Mouse (Mus musculus) fat pad, adult 2 months (tissue): Measurements from ENCODE around the gene Slc17a7.
"Not testable (repeated sequence)": the region's sequence is repeated elsewhere in the genome, so short reads cannot be mapped to it uniquely, and the experiment has no call there.

Experiments
- DNase-seq: peaks from one replicate; pipeline ENCODE4 v3.0.0-alpha.2; 2011; ENCODE audit warnings: low read depth, low spot score; ENCODE audit errors: extremely low read depth

Gene Slc17a7

DNA sequence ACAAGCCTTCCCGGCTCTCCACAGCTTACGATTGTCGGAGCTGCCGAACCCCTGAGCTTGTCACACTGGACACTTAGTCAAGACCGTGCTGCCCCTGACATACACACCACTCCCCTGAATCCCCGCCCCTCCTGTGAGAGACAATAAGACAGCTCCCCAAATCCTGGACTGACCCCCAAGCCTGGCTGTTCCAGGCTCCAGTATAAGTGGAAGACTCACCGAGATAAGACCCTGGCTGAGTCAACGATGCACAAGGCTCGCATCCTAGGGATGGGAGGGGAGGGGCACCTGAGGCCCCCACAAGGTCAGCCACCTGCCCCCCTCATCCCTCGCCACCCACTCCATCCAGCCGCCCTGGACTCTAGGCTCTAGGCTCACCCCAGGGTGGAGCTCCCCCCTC is 31.9 kb upstream of the Slc17a7 start:
- DNase-seq: no peak

GRCm38 (mm10) chr7:45133446-45134159 is 30.1 kb upstream of the Slc17a7 start:
- no peak for DNase-seq

- no peak for DNase-seq
These were observed 29.2 kb upstream of the Slc17a7 start for GRCm38 (mm10) chr7:45134544-45135026.

DNA sequence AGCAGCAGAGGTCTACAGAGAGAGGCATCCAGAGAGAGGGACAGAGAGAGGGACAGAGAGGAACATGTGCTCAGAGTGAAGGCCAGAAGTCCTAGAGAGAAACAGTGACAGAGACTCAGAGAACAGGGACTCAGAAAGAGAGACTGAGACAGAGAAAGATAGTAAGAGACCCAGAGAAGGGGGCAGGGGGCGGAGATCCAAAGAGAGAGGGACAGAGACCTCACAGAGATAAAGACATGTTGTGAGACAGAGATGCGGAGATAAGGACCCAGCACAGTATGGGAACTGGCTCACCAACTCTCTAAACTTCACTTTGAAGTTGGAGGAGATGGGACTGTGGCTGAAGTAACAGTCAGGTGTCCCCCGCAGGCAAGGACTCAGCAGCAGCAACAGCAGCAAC is 28.4 kb upstream of the Slc17a7 start:
- DNase-seq: no peak

- no peak for DNase-seq
These were observed 27.7 kb upstream of the Slc17a7 start, which contains the start of the genes Gm45713 and Flt3l for GRCm38 (mm10) chr7:45135993-45136567. Gm45713 (minus strand) TSS chr7:45136231. Flt3l (minus strand) TSS chr7:45136432.

- no peak for DNase-seq
These were observed 26.4 kb upstream of the Slc17a7 start for GRCm38 (mm10) chr7:45137171-45138006.

- no peak for DNase-seq
These were observed 25.3 kb upstream of the Slc17a7 start for GRCm38 (mm10) chr7:45138403-45138802.

GRCm38 (mm10) chr7:45139904-45140723 is 23.6 kb upstream of the Slc17a7 start:
- DNase-seq: peak; percentile 72

DNA sequence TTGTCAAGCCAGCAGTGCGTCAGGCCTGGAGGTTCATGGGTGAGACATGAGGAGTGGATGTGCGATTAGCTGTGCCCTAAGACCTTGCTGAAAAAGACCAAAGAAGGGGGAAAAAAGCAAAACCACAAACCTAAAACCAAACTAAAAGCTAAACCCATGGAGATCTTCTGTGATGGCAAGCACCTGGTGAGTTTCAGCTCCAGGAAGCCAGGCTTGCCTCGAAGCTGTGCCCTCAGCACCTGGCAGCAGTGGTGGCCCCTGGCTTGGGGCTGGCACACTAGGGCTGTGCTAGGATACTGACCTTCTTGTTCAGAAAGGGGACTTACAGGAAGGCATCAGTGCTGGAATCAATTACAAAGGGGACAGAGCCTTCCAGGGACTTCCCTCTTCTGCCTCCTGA is 22.4 kb upstream of the Slc17a7 start:
- DNase-seq: no peak

- no peak for DNase-seq
These were observed 21.8 kb upstream of the Slc17a7 start for GRCm38 (mm10) chr7:45141914-45142313.

DNA sequence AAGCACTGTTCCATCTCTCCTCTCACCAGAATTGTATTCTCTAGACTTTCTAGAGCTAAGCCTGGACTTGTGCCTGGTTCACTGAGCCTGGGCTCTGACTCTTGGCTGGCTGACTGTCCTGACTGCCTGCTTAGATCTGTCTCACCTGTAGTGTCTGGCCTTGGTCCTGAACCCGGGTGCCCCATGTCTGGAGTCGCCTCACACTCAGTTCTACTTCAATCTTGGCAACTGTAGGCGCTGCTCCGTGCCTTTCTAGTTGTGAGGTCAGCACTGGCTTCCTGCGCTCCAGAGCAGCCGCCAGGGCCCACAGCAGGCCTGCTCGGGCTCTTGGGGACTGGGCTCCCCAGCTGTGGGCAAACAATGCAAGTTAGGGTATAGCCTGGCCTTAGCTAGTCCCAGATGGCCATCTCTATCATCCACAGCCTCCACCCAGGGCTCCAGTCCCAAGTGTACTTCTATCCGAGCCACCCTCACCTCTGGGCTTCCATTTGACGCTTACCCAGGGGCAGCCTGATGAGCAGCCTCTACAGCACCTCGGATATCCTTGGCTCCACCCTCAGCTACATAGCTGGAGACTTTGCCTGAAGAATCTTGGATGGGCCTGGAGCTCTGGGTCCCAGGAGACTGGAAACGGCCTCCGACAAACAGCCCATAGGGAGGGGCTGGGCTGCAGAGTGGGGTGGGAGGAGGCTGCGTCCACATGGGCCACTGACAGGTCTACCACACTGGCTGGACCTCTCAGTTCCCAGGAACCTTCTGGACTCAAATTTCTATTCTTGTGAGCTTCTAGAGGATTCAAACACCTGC is 19.2 kb upstream of the Slc17a7 start:
- DNase-seq: no peak

DNA sequence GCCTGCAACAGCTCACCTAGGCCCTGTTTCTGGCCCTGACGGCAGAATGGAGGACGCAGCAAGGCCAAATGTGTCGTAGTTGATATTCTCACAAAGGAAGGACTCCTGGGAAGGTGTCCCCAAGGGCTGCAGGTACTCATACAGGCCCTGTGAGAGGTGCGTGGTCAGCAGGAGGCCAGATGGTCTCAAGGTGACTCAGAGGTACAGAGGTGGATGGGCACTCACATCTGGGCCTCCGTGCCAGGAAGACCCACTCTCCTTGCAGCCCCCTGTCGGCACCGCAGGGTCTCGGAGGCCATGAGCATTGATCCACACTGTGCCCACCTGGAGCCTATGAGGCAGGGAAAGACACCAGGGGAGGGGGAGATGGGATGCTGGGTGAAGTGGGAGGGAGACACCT is 18.3 kb upstream of the Slc17a7 start:
- DNase-seq: no peak

GRCm38 (mm10) chr7:45147267-45147666 is 16.5 kb upstream of the Slc17a7 start:
- no peak for DNase-seq

- no peak for DNase-seq
These were observed 15.8 kb upstream of the Slc17a7 start for GRCm38 (mm10) chr7:45147899-45148298.

DNA sequence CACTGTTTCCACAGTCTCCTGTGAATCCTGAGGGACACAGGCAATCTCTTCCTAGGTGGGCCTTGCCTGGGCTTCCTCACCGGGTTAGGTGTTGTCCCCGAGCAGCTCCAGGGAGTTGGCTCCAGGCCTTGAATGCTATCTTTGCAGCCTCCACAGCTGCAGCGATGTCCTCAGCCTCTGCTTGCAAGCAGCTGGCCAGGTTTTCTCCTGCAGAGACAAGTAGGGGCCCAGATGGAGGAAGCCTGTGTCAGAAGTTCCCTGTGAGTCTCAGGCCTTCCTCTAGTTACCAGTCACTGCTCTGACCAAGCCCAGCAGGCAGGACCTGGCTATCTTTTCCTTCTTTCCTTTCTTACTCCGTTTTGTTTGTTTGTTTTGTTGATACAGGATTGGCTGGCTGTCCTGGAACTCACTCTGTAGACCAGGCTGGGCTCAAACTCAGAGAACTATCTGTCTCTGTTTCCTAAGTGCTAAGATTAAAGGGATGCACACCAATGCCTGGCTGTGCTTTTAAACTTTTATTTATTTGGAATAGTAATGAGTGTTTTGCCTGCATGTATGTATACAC is 15.1 kb upstream of the Slc17a7 start:
- no peak for DNase-seq

GRCm38 (mm10) chr7:45149545-45149944 is 14.2 kb upstream of the Slc17a7 start:
- no peak for DNase-seq

DNA sequence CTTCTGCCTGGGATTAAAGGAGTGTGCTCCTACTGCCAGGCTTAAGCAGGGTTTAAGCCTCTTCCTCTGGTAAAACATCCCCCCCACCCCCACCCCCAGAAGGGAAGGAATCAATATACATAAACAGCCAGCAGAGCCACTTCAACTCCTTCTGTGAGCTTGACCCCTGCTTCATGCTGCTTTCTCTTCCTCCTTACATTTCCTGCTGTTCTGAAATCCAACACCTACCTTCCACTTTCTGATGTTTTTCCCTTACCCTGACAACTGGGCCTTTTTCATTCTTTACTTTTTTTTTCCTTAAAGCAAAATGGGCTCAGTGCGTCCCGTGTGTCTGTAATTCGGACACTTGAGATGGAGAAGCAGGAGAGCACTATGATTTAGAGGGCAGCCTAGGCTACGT is 13.4 kb upstream of the Slc17a7 start:
- DNase-seq: no peak

DNA sequence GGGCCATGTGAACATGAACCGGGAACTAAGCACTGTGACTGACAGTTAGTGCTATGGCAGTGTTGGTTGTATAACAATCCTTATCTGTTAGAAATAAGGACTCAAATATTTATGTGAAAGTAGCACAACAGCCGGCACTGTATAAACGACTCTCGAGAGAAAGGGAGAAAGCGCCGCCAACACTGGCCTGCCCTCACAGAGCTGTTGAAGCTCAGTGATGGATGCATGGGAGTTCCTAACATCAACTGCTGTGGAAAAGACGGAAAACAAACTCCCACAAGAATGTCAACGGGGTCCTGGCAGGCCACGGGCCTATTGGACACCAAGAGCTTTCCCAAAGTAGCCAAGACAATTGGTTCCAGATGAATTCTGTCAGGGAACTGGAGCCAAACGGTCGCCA is 12.4 kb upstream of the Slc17a7 start:
- DNase-seq: no peak

- DNase-seq: not testable (repeated sequence)
These were observed 10.7 kb upstream of the Slc17a7 start for GRCm38 (mm10) chr7:45153052-45153451.

- no peak for DNase-seq
These were observed 10.2 kb upstream of the Slc17a7 start for GRCm38 (mm10) chr7:45153586-45153985.
